Mouse (Mus musculus) forebrain, embryonic 10.5 days (tissue): ENCODE measurements around the gene Bri3. TPM values are rescaled to one million over a fixed set of nuclear protein-coding genes. Genes with fewer than 3 reads are reported as not detected.

Source experiments
- DNase-seq: peaks from one replicate; pipeline ENCODE4 v3.0.0-alpha.2; 2017; ENCODE audit warnings: low spot score; ENCODE audit errors: extremely low spot score
- H3K27ac ChIP-seq: fragments of 300-500 bp; sonication (generic); 2 replicates; pipeline ENCODE4 v1.5.1; 2016; ENCODE audit warnings: mild to moderate bottlenecking
- H3K27me3 ChIP-seq: fragments of 300-500 bp; sonication (generic); 2 replicates; pipeline ENCODE4 v1.6.1; 2016; ENCODE audit warnings: mild to moderate bottlenecking; ENCODE audit not compliant: poor library complexity, severe bottlenecking
- H3K36me3 ChIP-seq: fragments of 300-500 bp; sonication (generic); replicated peaks from 2 replicates; pipeline ENCODE4 v1.6.1; 2016; ENCODE audit warnings: mild to moderate bottlenecking, moderate library complexity
- H3K4me1 ChIP-seq: fragments of 300-500 bp; sonication (generic); 2 replicates; pipeline ENCODE4 v1.6.1; 2016
- H3K4me3 ChIP-seq: fragments of 300-500 bp; sonication (generic); 2 replicates; pipeline ENCODE4 v1.5.1; 2016; ENCODE audit warnings: mild to moderate bottlenecking, moderate library complexity
- H3K9me3 ChIP-seq: fragments of 300-500 bp; sonication (generic); 2 replicates; pipeline ENCODE4 v1.6.1; 2016; ENCODE audit warnings: mild to moderate bottlenecking, moderate library complexity
- WGBS: fragments of 180-500 bp; shearing (Covaris S2); methylation state at CpG from one replicate; pipeline ENCODE4 v1.1.7; 2016; 5-methylcytosine and 5-hydroxymethylcytosine counted together
- polyA plus RNA-seq: library from polyadenylated mRNA; unstranded; fragments of >200 nt; fragmentation: Nextera tagmentation; extraction: Ambion mirVana; gene quantifications from 2 replicates; pipeline ENCODE4 v1.2.1, GENCODE M21; 2016

Bri3 gene
- polyA plus RNA-seq, 1 experiment from 2014 or later: 113 TPM

GRCm38 (mm10) chr5:144271772-144272171, 27.5 kb downstream of the Bri3 start:
- 82% methylated on average over 5 of the region's 5 CpGs for WGBS
- H3K27ac ChIP-seq: no peak overlapping the region

GRCm38 (mm10) chr5:144274904-144275303, 30.7 kb downstream of the Bri3 start:
- H3K27me3 ChIP-seq: no peaks in the 10 kb centered on the region
- no peaks in the 10 kb centered on the region for H3K9me3 ChIP-seq
- peaks cover 16% of the 10 kb centered on the region for H3K4me1 ChIP-seq
- H3K27ac ChIP-seq: peak overlapping the region; percentile 0; the same call in 1 of the 2 replicates
- no peak overlapping the region for H3K4me3 ChIP-seq
- 67% methylated on average over 6 of the region's 6 CpGs for WGBS
- peaks cover 49% of the 10 kb centered on the region for H3K36me3 ChIP-seq
- no peak for DNase-seq

More at GRCm38 (mm10) chr5:144271772-144272171, 27.5 kb downstream of the Bri3 start:
- Histone ChIP-seq H3K27me3 (no peaks in the 10 kb centered on the region), H3K4me1 (peaks cover 16% of the 10 kb centered on the region), H3K9me3 (no peaks in the 10 kb centered on the region), H3K36me3 (peaks cover 51% of the 10 kb centered on the region), H3K4me3 (no peak overlapping the region)
- DNase-seq: no peak

- DNase-seq: no peak
- H3K4me1 ChIP-seq: peaks cover 16% of the 10 kb centered on the region
- 91% methylated on average over 17 of the region's 17 CpGs for WGBS
- no peak overlapping the region for H3K27ac ChIP-seq
- H3K36me3 ChIP-seq: peaks cover 50% of the 10 kb centered on the region
- H3K9me3 ChIP-seq: no peaks in the 10 kb centered on the region
- H3K4me3 ChIP-seq: no peak overlapping the region
- H3K27me3 ChIP-seq: no peaks in the 10 kb centered on the region
These were observed 32.8 kb downstream of the Bri3 start for GRCm38 (mm10) chr5:144276898-144277630.

DNA sequence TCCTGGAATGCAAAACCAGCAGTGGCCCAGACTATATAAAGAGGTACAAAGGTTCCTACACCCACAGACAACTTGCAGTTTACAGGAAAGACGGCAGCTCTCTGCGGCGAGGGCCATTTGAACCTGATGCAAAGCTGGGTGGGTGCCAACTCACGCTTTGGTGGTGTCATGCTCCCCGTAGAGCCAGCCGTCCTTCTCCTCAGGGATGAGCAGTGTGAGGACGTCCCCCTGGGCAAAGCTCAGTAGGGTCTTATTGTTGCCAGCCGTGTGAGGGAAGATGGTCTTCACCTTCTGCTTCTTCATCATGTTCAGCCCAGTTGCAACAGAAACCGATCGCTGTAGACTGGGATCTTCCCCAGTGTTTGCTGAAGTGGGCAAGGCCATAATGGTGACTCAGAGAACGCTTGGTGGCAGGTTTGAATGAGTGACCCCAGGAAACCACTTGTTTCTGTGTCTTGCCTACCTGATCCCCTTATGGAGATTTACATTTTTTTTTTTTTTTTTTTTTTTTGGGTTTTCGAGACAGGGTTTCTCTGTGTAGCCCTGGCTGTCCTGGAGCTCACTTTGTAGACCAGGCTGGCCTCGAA, 34.2 kb downstream of the Bri3 start:
- no peak for DNase-seq
- Histone ChIP-seq H3K36me3 (peaks cover 53% of the 10 kb centered on the region), H3K4me1 (peaks cover 20% of the 10 kb centered on the region), H3K4me3 (no peak overlapping the region), H3K9me3 (no peaks in the 10 kb centered on the region), H3K27ac (no peak overlapping the region), H3K27me3 (no peaks in the 10 kb centered on the region)
- 93% methylated on average over 12 of the region's 13 CpGs for whole genome bisulfite sequencing

DNA sequence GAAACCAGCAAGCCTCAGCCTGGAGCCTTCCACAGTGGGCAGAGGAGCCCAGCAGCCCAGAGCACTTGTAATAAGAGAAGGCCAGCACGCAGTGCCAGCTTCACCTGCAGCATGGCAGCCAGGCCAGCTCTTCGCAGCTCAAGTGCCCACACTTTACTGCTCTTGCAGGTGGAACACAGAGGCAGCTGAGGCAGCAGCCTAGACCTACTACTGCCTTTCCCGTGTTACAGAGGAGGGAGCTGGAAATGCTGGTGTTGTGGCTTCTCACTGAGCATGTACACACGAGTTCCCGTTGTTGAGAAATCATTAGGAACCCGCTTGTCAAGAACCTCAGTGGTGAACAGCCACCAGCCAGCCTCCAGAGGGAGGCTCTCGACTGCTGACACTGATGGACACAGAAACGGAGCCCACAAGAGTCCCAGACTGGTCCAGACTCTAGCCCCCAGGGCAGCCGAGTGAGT, 34.9 kb downstream of the Bri3 start:
- DNase-seq: no peak

DNA sequence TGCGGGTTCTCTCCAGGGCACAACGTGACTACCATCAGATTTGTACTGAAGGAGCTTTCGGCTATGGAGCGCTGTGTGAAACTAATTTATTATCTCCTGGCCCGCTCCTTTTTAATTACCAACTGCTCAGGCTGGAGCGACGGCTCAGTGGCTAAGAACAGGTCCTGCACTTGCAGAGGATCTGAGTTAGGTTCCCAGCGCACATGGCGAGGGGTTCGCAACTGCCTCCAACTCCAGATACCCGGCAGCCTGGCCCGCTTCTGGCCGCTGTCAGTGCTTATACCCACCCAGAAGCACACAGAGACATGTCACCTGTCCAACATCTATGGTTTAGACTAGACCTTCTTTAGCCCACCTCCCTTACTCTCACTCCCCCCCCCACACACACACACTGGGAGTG, 35.7 kb downstream of the Bri3 start:
- Histone ChIP-seq H3K27me3 (no peaks in the 10 kb centered on the region), H3K36me3 (peaks cover 55% of the 10 kb centered on the region), H3K4me1 (peaks cover 14% of the 10 kb centered on the region), H3K9me3 (no peaks in the 10 kb centered on the region), H3K4me3 (no peak overlapping the region), H3K27ac (no peak overlapping the region)
- WGBS: 96% methylated on average over 13 of the region's 13 CpGs
- DNase-seq: no peak

More for the DNA sequence above, 34.9 kb downstream of the Bri3 start:
- H3K36me3 ChIP-seq: peaks cover 53% of the 10 kb centered on the region
- H3K4me3 ChIP-seq: no peak overlapping the region
- peaks cover 20% of the 10 kb centered on the region for H3K4me1 ChIP-seq
- no peaks in the 10 kb centered on the region for H3K27me3 ChIP-seq
- no peak overlapping the region for H3K27ac ChIP-seq
- 91% methylated on average over 9 of the region's 9 CpGs for WGBS
- no peaks in the 10 kb centered on the region for H3K9me3 ChIP-seq

- Histone ChIP-seq H3K27me3 (no peaks in the 10 kb centered on the region), H3K36me3 (peaks cover 39% of the 10 kb centered on the region), H3K27ac (no peak overlapping the region), H3K4me3 (no peak overlapping the region), H3K4me1 (0 out of 2 replicates have a peak, but pooled peaks cover 4% of the 10 kb centered on the region), H3K9me3 (no peaks in the 10 kb centered on the region)
- DNase-seq: no peak
- 86% methylated on average over 11 of the region's 11 CpGs for WGBS
These were observed 38.4 kb downstream of the Bri3 start for GRCm38 (mm10) chr5:144282470-144283260.

DNA sequence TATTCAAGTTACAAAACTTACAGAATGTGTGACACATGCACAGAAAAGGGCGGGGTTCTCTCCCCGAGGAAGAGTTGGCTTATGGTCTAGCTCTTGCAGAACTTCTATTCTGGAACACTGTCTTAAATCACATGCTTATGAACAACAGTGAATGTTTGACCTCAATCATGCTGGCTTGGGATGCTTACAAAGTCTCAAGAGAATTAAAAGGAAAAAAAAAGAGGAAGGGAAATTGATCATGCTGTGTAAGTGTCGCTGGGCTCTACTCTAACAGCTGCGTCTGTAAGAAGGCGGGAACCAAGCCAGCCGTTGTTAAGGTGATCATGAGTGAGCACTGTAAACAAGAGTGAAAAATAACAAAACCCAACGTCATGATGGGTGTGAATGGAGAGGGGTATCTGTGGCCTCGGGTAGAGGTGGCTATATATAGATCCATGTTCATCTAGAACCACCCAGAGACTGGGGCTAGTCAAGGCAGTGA, 39.4 kb downstream of the Bri3 start:
- H3K9me3 ChIP-seq: no peaks in the 10 kb centered on the region
- H3K4me3 ChIP-seq: no peak overlapping the region
- 0 out of 2 replicates have a peak, but pooled peaks cover 4% of the 10 kb centered on the region for H3K4me1 ChIP-seq
- no peak for DNase-seq
- no peak overlapping the region for H3K27ac ChIP-seq
- H3K36me3 ChIP-seq: peaks cover 30% of the 10 kb centered on the region
- 88% methylated on average over 8 of the region's 8 CpGs for WGBS
- no peaks in the 10 kb centered on the region for H3K27me3 ChIP-seq

DNA sequence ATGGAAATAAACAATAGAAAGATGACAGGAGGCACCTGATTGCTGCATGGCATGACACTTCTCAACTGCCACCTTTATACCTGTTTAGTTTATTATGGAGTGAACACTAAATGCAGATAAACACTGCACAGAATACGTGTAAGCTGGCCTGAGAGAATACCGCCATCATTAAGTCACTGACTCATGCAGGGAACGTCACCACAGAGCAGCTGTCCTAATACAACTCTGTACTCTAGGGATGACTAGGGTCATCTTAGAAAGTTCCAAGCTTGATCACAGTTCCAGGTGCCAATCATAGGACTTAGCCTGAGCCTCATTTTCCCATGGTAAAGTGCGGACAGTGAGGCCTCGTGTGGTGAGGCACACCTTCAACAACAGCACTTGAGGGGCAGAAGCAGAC, 40.4 kb downstream of the Bri3 start:
- 91% methylated on average over 5 of the region's 5 CpGs for WGBS
- no peaks in the 10 kb centered on the region for H3K27me3 ChIP-seq
- H3K27ac ChIP-seq: no peak overlapping the region
- H3K36me3 ChIP-seq: peaks cover 22% of the 10 kb centered on the region
- H3K4me3 ChIP-seq: no peak overlapping the region
- no peak for DNase-seq
- H3K4me1 ChIP-seq: 0 out of 2 replicates have a peak, but pooled peaks cover 4% of the 10 kb centered on the region
- H3K9me3 ChIP-seq: no peaks in the 10 kb centered on the region

- 86% methylated on average over 9 of the region's 9 CpGs for WGBS
- Histone ChIP-seq H3K4me1 (0 out of 2 replicates have a peak, but pooled peaks cover 4% of the 10 kb centered on the region), H3K4me3 (no peak overlapping the region), H3K27me3 (no peaks in the 10 kb centered on the region), H3K9me3 (no peaks in the 10 kb centered on the region), H3K27ac (no peak overlapping the region), H3K36me3 (0 out of 2 replicates have a peak, but pooled peaks cover 6% of the 10 kb centered on the region)
- no peak for DNase-seq
These were observed 42.5 kb downstream of the Bri3 start for GRCm38 (mm10) chr5:144286591-144287266.

DNA sequence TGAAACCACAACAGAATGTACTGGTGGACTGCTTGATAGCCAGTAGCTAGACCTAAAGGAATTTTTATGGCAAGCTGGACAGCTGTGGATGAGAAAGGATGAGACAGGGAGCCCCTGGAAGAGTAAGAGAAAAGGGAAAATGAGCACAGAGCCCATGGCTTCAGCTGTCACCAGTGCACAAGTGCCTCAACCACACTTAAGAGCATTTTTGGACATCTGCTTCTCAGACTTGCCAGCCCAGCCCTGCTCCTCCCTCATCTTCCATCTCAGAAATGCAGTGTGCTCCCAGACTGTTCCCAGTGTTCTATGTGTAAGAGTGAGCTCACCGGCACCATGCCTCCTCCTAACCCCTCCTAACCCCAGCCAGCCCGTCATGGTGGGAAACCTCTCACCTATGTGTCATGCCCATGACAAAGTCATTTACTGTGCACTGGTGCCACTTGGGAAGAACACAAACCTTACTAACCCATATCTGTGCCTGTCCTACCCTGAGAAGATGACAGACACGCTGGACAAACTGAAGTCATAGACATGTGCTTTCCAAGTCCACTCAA, 43.1 kb downstream of the Bri3 start:
- 0 out of 2 replicates have a peak, but pooled peaks cover 2% of the 10 kb centered on the region for H3K36me3 ChIP-seq
- no peak overlapping the region for H3K4me3 ChIP-seq
- no peaks in the 10 kb centered on the region for H3K27me3 ChIP-seq
- H3K27ac ChIP-seq: no peak overlapping the region
- DNase-seq: no peak
- H3K9me3 ChIP-seq: no peaks in the 10 kb centered on the region
- WGBS: 88% methylated on average over 3 of the region's 3 CpGs
- H3K4me1 ChIP-seq: 0 out of 2 replicates have a peak, but pooled peaks cover 4% of the 10 kb centered on the region

DNA sequence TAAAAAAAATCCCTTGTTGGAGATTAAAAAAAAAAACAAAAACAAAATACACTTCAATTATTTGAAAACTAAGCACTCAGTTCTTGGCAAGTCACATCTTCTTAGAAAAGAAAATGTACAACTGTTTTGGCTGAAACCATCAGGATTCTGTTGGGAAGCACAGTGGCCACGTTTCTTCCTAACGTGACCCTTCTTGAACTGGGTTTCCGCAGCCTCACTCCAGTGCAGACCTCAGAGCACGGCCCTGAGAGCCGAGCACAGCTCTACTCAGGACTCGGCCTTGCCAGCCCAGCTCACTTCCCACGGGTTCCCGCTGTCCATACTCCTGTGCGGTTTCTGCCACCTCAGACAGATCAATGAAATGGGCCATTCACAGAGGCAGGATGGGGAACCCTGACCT, 44.2 kb downstream of the Bri3 start:
- H3K27me3 ChIP-seq: no peaks in the 10 kb centered on the region
- H3K36me3 ChIP-seq: 0 out of 2 replicates have a peak, but pooled peaks cover 2% of the 10 kb centered on the region
- H3K4me1 ChIP-seq: no peaks in the 10 kb centered on the region
- DNase-seq: no peak
- no peak overlapping the region for H3K27ac ChIP-seq
- no peaks in the 10 kb centered on the region for H3K9me3 ChIP-seq
- no peak overlapping the region for H3K4me3 ChIP-seq
- 93% methylated on average over 9 of the region's 9 CpGs for WGBS
